Mouse (Mus musculus) monocyte, adult 5-6 weeks (primary cell): ENCODE measurements around the gene Gm867. TPM values are rescaled to one million over a fixed set of nuclear protein-coding genes. Genes with fewer than 3 reads are reported as not detected.

Experiments used
- ATAC-seq: fragments of 153-309, 156-312 bp; replicated peaks from 2 replicates; pipeline ENCODE4 v1.8.0; 2017; ENCODE audit warnings: mild to moderate bottlenecking; ENCODE audit not compliant: low TSS enrichment, insufficient number of reproducible peaks, severe bottlenecking, poor library complexity, low FRiP score
- total RNA-seq: library from RNA; stranded (forward); fragments of 200-1000, 200-491, 200-594 nt; gene quantifications from 3 replicates; pipeline ENCODE4 v1.2.3, GENCODE M21; 2017

The Gm867 gene
- 2.2 TPM in 1 of 3 replicates, not detected in the others for total RNA-seq

DNA sequence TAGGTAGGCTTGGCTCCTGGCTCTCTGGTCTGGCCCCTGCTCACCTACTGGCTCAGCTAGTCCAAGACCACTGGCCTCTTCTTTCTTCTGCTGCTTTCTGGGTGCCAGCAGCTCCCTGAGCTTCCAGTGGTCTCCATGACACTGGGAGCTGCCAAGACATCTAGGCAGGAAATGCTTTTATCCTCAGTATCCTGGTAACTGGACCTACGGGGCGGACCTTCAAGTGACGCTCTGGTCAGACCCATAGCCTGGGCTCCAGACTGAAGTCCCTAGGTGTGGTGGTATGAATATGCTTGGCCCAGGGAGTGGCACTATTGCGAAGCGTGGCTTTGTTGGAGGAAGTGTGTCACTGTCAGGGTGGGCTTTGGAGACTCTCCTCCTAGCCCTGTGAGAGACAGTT is at the start of gene Gm867:
Gene Gm867, minus strand, starts transcription at position 153 of the 400 bp plus-strand sequence.
- ATAC-seq: no peak

DNA sequence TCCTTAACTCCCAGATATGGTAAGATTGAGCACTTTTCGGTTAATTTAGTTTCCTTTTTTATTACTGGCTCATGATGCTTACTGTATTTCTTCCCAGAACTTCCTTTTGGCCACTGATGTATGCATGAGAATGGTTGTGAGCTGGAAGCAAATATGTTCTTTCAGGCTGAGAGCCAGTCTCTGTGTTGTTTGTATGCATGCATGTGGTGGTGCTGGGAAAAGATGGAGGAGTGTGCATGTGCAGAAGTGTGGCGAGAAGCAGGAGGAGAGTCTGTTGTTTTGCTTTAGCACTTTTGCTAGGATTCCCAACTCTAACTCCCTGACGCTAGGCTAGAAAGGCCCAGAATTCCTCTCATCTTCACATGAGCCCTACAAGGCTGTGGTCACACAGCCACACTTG is 39.0 kb upstream of the Gm867 start:
- no peak for ATAC-seq

DNA sequence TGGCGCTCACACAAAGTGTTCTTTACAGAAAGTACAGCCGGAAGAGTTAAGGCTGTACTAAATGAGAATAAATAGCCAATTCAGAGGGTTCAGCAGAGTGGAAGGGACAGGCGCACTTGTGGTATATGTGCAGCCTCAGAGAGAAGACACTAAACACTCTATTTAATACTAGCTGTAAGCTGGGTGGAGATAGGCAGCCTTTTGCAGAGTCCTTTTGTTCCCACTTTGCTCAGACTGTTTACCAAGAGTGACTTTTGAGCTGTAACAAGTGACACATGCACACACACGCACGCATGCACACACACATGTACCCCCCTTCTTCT is 38.3 kb upstream of the Gm867 start:
- ATAC-seq: no peak

DNA sequence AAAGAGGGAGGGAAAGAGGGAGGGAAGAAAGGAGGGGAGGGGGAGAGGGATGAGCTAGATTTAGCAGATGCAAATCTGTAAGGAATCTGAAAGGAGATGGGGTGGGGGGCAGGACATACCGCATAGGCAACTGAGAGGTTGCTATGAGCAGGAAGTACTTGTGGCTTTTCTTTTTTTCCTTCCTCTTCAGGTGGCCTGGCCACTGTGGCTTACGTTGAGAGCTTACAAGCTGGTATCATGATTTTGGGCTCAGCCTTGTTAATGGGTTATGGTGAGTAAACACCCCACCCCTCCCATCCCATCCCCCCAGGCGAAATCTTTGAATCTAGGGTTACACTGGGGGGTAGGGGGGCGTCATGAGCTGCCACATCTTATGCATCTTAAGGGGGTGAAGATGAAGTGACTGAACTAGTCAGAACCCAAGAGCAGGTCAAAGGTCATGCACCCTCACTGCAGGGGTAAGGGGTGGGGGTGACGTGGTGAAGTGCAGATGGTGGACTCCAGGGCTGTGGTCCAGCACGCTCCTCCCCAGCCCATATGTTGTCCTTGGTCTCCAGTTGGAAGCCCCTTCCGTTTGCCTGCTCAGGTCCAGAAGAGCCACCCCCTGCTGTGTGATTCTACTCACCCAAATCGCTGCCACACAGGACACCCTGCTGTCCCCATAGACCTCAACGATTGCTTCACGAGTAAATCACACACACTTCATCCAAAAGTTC is 37.8 kb upstream of the Gm867 start:
- no peak for ATAC-seq

DNA sequence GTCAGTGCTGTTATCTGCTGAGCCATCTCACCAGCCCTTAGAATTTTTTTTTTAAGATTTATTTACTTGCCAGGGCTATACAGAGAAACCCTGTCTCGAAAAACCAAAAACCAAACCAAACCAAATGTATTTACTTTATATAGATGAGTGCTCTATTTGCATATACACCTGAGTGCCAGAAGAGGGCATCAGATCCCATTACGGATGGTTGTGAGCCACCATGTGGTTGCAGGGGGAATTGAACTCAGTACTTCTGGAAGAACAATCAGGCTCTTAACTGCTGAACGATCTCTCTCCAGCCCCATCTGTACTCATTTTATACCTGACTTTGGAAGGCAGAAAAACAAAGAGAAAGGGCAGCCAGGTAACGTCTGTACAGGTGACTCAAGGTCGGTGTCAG is 34.7 kb upstream of the Gm867 start:
- ATAC-seq: no peak

DNA sequence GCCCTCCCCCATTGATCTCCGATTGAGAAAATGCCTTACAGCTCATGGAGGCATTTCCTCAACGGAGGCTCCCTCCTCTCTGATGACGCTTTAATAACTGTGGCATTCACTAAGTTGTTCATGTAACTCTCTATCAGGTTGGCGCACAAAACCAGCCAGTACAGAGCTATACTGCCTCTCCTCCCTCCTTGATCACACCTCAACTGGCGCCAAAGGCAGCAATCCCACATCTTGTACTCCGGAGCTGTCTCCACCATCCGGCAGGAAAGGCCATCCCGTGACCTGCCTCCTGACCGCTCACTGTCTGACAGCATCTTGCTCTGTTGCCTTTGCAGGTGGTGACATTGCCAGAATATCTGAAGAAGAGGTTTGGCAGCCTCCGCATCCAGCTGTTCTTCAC is 33.4 kb upstream of the Gm867 start:
- ATAC-seq: no peak

DNA sequence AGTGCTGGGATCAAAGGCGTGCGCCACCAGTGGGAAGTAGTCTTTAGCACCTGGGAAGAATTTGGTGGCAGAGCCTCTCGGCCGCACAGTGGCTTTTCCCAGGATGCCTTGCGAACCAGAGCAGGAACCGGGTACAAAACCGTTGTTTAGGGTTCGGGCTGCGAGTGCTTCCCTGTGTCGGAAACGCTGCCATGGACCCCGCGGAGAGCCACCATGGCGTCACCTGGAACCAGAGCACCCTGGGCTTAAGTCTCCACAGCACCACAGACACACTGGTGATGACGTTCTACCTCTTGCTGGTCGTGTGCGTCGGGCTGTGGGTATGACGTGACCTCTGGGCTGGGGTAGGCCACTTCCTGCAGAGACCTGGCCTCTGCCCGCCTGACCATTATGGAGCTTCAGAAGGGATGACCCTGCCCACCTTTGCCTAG is 13.9 kb upstream of the Gm867 start, which contains the start of gene Gm5134:
Gene Gm5134, plus strand, starts transcription at position 134 of the 431 bp plus-strand sequence.
- ATAC-seq: peak; percentile 41; the same call in 1 of the 2 replicates

DNA sequence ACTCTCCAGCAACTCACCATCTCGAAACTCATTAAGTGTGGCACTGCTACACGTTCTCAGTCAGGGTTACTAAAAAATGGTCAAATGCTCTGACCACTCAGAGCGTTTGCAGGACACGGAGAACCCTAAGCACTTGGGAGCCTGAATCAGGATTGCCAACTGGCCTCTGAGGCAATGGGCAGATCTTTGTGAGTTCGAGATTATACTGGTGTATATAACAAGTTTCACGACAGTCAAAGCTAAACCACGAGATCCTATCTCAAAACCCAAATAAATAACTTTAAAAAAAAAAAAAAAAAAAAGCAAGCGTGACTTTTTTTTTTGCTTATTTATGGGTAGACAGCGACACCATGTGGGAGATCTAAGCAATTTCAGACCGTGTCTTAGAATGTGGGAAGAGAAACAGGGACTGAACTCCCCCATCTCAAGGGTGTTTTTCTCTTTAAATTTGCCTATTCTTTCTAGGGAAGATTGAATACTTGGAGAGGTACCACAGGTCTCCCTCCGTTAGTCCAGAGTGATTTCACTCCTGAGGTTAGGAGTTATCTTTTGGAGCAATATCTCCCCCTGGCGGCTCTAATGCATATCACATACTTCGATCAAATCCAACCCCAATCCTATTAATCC is 11.1 kb upstream of the Gm867 start:
- peak; percentile 52; the same call in 1 of the 2 replicates for ATAC-seq

DNA sequence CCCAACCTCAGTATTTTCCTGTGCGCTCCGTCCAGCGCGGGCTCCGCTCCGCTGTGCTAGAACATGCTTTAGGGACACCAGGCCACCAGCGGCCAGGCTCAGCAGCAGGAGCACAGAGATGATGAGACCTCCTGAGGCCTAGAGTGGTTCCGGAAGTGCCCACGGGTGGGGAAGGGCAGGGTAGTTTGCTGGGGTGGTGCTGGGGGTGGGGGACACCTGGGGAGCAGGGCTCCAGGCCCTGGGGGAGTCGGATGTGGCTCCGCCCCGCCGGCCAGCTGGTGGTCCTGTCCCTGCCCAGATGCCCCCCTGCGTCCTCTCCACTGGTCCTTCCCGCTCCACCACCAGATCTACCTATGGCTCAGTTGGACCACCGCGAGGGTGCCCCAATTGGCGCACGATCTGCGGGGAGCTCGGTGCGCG is 10.3 kb upstream of the Gm867 start:
- no peak for ATAC-seq

DNA sequence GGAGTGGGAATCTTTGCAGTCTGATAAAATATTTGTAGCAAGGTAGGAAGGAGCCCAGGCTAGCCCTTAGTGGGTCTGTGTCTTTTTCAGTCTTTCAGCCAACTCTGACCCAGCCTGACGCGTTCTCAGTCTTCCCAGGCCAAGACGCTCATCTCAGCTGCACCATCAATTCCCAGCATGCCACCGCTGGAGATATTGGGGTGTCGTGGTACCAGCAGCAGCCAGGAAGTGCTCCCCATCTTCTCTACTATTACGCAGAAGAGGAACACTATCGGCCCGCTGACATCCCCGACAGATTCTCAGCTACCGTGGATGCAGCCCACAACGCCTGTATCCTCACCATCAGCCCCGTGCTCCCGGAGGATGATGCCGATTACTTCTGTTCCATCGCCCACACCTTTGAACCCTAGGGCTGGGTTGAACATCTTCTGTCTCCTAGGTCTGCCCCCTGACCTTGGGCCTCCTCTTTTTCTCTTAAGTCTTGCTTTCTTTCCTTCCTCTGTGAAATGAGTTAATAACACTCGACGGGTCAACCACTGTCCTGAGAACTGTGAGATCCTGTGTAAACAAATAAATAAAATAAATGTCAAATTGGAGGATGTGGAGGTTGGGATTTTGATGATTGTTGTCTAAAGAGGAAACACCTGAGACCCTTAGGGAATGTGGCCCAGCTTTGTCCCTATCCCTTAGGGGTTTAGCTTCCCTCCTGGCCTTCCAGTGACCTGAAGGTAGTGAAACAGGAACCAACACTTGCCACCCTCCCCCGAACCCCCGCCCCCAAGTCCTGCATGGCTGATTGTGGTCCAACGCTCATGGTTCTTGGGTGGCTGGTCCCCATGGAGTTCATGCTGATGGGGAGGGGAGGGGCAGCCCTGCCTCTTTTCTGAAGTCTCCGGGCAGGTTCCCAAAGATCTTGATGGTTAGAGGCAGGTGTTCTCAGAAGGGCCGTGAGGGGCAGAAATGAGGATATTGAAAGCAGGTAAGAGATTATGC is 8.9 kb upstream of the Gm867 start:
- ATAC-seq: no peak

DNA sequence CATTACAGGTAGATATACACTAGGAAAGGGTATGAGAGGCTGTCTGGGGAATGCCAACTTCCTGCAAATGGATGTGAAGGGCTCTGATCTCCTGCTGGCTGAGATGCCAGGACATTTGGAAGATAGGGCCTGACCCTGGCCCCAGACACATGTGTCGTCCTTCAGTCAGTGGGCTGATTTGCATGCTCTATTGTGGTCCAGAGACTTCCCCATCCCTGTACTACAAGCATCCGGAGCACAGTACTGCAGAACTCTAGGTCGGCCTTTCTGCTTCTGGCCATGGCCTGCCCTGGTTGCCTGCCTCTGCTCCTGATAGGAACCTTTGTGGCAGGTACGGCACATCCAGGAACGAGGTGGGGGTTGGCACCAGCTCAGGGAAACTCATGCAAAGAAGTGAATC is 7.6 kb upstream of the Gm867 start:
- no peak for ATAC-seq

DNA sequence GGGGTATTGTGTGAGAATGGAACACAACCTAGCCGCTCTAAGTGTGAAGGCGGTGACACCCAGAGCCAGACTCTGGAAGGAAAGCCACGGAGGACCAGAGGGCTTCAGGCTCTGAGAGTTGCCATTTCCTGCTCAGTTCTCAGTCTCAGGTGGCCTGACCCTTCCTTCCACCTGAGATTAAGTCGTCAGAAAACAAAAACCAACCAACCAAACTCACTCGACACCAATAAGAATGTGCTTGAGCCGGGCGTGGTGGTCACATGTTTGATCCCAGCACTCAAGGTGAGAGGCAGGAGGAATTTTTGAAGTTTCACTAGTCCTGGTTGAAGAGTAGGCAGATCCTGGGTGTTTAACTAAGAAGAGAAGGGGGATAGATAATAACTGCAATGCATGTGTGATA is 5.4 kb upstream of the Gm867 start:
- no peak for ATAC-seq

DNA sequence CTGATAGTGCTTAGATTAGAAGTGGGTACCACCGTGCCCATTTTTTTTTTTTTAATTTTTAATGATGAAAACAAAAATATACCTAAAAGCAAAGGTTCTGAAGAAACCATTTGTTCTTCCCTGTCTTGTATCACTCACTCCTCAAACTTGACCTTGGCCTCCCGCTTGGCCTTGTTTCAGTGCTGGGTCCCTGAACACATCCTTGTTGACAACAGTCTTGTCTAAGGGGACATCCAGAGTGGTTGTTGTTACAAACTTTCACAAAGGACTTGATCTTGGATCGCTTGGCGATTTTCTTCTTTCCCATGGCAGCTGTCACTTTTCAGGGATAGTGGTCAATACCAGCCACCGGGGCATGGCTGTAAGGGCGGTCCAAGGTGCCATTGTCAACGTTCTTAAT is 4.7 kb upstream of the Gm867 start:
- no peak for ATAC-seq

DNA sequence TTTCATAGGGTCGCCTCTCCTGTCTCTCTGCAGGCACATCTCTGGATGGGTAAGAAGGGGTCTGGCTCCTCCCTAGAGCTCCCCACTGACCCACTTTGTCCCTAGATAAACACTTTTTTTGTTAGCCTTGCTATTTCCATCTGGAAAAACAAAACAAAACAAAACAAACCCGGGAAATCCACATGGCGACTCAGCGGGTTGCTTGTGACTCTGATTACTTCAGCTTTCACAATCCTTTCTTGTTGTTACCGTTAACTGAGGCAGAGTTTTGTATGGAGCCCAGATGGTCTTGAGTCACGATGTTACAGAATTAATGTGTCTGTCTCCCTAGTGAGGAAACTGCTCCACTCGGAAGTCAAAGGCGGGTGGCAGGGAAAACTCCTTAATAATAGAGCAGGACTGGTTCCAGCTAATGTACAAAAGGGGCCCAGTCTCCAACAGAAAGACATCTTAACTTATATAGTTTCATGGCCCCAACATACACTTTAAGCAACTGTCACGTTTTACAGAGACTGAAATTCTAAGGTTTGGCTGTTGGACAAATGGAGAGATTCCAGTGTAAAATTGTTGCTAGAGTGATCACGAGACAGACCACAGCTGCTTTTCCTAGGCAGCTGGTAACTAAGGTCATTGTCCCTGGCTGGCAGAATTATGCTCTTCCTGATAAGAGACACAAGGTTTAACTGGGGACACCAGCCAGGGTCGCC is 3.7 kb upstream of the Gm867 start:
- ATAC-seq: no peak

DNA sequence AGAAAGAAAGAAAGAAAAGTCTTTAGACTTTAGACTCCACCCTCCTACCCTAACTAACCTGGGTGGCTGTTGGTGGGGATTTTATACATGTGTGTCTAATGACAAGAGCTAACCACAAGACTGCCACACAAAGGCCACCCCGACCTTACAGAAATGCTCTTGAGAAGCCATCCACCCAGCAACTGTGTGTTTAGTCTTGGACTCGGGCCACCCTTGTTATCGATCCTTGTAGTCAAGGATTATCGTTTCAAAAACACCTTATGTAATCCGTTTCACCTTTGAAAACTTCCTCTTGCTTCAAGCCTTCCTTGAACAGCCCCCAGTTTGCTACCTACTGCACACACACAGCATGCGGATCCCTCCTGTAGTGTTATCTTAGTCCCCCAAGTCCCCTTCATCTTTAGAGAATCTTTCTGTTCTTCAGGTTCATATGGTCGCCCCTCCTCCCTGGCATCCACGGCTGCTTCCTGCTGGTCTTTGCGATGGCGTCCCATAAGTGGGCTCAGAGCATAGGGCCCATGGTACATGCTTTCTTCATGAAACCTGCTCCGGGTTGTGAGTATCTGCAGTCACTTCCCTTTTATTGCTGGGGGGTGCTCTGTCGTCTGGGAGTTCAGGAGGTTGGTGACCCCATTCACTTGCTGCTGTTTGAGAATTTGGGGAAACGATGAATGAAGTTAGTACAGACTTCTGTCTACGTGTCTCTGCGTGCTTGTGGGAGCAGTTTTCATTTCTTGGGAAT is 2.4 kb upstream of the Gm867 start, which contains the start of gene Vpreb3:
Gene Vpreb3, plus strand, starts transcription at position 322 of the 742 bp plus-strand sequence.
- no peak for ATAC-seq

DNA sequence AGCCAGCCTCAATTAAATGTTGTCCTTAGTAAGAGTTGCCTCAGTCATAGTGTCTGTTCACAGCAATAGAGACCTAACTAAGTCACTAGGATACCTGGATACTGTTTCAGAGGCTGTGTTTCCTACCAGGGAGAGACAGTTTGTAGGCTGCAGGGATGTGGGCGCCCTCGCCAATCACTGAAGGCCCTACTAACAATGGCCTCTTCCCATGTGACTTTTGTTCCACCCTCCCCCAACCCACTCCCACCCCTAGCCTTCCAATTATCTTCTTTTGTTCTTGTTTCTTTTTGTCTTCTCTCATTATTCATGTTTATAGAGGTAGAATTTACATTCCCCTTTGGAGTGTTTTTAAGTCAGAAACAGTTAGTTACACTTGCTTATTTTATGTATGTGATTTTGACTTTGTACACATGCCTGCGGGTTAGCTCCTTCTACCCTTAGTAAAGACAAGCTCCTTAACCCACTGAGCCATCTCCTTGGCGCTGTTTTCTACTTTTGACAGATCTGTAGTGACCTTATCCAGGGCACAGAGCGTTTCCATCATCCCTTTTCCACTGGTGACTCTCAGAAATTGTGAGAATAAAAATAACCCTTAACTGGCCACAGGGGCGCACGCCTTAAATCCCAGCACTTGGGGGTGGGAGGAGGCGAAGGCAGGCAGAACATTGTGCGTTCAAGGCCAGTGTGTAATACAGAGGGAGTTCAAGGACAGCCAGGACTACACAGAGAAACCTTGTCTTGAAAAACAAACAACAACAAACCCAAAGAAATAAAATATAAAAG is 761 bp upstream of the Gm867 start:
- ATAC-seq: no peak

DNA sequence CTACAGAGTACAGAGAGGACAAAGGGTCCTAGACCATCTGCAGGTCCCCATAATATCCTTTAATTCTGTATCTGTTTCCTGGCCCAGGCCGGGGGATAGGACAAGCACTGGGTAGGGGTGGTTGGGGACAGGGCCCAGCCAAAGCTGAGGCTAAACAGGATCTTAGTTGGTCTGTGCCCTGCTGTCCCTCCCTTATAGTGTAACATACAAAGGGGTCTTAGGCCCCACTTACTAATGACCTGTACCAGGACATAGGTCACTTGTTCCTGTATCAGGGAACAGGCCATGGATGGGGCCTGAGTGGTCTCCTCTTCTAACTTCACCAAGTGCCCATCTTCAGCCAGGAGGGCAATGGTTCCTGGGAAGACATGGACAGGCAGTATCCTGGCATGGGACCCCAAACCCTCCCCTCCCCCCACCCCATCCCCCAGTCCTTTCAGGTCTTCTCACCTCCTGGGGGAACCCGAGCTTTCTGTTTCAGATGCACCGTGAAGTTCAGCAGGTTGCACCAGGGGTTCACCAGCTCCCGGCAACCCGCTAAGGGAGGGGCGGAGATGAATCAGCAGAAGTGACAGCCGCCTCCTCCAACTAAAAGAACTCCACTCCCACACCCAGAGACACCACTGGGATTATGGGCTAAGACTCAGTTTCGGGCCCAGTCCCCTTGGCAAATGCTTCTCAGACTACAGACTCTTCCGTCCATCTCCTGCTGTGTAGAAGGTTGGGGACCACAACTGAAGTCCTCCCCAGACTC is 814 bp downstream of the Gm867 start:
- ATAC-seq: no peak
